Mouse (Mus musculus) layer of hippocampus, adult 8-10 months (tissue): ENCODE data around the gene Slit2. TPM values are rescaled to one million over a fixed set of nuclear protein-coding genes. Genes with fewer than 3 reads are reported as not detected.

Experiments used
- microRNA-seq, 2 experiments: library from miRNA; unstranded; fragments of <30 nt; microRNA quantifications; one replicate each; pipeline ENCODE4 v1.2.0; 2022
- total RNA-seq, 4 experiments: library from RNA; stranded (reverse); gene quantifications; 2 replicates each; pipeline ENCODE4 v1.2.4; 2022

Gene Slit2
- total RNA-seq, 4 experiments from 2014 or later: 33.1 to 46.2 (median 41.9) TPM

Small RNA genes lying within 50 kb of the gene (microRNA-seq; reads per million reads assigned to microRNA genes)
- gene Mir218-1: 23.6 to 50.0 reads per million in 2 experiments
